Mouse (Mus musculus) activated CD4-positive, CD25-positive, alpha-beta regulatory T cell, adult 4 months (primary cell): ENCODE data around the gene Muc1. TPM values are rescaled to one million over a fixed set of nuclear protein-coding genes. Genes with fewer than 3 reads are reported as not detected.

Source experiments
- ATAC-seq: one replicate; pipeline ENCODE4 v1.8.0; 2017
- polyA plus RNA-seq, 2 experiments: library from polyadenylated mRNA; unstranded; fragments of 100-300 nt; shearing (Covaris generic); gene quantifications; one replicate each; pipeline ENCODE4 v1.2.1; 2017

The Muc1 gene
- polyA plus RNA-seq, 2 experiments from 2014 or later, result 0.88 to 0.97 TPM

DNA sequence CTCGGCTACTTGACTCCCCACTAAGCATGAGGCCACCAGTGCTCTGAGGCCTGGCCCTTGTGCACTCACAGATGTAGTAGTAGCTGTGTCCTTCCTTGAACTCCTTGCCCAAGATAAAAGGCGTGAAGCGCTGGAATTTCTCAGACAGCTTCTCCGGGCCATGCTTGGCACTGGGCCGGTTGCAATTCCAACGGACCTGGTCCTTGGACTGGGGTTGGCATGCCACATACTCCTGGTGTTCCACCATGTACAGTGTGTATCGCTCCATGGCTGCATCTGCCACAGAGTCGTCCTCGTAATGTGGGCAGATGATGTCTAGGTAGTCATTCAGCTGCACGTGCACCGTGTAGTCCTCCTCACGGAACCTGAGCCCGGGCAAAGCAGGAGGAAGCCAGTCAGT lies 47.2 kb downstream of the Muc1 start:
- no peak for ATAC-seq

DNA sequence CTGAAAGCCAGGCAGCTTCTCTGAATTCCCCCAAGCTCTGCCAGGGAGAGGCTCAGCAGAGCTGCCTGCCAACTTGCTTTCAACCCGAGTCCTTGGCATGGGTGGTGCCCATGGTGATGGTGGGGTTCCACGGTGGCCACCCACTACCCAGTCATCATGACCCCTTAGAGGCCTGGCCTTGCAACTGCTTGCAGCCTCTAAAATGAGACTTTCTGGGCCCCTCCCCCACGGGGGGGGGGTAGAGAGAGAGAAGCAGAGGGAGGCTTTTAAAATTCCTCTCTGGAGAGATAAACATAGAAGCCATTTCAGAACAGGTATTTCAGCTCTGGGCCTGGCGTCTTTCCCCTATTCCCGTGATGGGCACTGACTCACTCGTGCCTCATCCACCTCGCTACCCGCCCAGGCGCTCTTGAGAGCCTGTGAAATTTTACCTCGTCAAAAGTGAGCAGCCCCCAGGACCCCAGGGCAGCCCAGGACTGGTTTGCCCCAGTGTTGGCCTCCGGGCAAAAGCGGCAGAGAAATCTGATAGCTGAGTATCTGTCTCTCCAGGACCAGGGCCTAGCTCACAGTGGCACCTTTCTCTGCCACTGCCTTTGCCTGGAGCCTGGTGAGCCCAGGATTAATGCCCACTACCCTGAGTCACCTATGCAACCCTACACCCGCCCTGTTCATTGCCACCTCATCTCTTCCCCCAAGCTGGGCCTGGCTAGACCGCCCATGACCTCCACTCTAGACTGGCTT lies 48.6 kb downstream of the Muc1 start:
- ATAC-seq, result no peak

DNA sequence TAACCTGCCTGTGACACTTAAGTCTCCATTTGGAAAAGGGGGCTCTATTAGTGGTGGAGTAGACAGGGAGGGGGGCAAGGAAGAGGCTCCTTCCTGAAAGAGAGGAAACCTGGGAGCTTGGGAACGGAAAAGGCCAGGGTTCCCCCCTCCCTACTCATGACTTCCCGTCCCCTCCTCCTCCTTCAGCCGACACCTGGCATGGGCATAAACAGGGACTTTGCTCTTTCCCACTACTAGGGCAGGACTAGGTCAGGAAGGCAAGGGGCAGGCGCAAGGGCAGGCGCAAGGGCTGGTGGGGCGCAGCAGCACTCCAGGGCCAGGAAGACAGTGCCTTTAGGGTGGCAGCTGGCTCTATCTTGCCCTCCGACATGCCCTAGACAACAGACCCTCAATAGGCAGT lies 49.2 kb downstream of the Muc1 start:
- no peak for ATAC-seq

DNA sequence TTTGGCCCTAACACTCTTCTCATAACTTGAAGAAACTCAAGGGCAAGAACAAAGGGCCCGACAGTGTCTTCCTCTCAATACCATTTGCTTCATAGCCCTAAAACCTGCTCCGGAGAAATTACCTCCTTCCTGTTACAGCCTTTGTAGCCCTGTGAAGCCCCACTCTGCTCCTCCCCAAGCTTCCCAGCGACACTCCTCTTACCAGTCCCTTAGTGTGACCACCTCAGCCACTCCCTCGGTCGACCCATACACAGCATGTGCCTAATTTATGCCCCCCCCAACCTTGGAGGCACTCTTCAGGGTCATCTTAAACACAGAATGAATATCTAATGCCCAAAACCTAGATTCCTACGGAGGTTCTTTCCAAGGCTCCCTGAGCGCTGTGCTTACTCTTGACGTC lies 49.8 kb downstream of the Muc1 start:
- ATAC-seq, result no peak

DNA sequence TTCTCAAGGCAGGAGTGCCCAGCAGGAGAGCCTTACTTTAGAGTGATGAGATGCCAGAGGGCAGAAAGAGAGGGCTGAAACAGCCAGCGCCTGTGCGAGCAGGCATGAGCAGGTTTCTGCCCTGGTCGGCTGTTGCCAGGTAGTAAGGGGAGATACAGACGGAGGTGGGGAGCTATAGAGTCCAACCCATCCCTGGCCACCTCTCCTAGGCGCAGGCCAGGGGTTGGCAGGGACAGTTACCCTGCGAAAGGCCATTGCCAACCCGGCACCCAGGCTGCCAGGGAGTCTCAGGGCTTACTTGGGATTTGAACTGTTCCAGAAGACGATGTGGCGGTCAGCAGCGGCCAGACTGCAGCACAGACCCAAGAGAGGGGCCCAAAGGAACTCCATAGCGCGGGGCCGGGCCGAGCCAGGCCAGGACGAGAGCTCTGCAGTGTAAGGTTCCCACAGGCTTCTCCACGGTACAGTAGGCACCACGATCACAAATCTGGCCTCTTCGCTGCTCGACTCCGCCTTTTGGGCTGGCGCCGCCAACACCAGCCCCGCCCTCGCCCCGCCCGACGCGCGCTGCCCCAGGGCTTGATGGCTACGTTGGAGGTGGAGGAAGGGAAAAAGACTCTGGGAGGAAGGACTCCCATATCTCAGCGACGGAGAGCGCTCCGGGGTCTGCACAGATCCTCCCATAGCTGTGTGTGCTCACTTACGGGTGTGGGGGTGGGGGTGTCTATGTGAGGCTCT lies 50.5 kb downstream of the Muc1 start:
- ATAC-seq, result no peak

DNA sequence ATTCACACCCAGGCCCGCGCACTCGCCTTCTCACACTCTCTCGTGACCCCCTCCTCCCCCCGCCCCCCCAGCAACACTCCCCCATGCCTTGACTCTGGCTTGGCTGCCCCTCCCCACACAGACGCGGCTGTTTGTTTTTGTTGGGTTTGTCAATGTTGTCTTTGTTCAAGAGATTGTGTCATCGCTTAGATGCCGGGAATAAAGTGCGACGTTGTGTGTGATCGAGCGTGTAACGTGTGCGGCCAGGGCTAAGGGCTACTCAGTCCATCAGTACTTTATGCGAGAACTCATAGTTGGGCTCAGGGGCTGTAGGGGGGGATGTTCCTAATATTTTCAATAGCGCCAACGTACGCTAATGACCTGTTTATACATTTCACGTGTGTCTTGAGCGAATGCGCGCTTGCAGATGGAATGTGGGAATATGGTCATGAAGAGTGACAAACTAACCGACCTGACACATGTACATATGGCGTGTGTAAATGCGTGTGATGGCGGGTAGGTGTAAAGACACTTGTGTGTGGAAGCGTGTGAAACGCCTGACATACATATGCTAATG lies 51.3 kb downstream of the Muc1 start:
- ATAC-seq, result no peak

- no peak for ATAC-seq
These were observed 52.0 kb downstream of the Muc1 start, which contains the start of gene Efna1 for GRCm38 (mm10) chr3:89280606-89281511. Efna1 (minus strand) TSS chr3:89281142.

DNA sequence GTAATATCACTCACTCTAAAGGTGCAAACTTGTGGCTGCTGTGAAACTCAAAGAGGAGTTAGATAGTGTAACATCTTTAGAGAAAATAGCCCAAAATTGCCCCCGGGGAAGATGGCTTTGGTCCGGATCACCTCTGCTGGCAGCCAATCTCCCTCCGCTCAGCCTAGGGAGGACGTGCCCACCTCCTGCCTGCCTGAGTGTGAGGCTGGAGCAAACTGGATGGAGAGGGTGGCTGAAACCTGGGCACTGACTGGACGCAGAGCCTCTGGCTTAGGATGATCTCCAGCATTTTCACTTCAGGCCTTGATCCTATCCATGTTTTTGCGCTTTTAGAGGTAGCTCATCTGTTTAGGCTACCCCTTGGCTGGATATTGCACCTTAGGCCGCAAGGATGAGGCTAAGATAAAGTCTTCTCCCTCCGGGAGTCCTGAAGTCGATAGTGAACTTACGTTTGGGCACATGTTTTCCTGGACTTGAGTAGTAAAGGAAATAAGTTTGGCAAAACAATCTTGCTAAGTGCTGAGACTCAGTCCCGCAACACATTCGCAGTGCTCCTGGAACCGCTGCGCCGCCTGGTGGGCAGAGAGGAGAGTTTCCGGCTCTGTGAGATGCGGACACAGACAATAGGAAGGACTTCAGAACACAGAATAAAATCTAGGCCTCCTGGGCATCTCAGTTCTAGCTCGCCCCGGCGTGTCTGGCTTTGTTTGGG lies 52.9 kb downstream of the Muc1 start:
- ATAC-seq, result peak; percentile 65

GRCm38 (mm10) chr3:89282291-89282643 lies 53.4 kb downstream of the Muc1 start:
- no peak for ATAC-seq

Other genes with a start within 250 kb of the Muc1 start
- gene Rusc1, start 135.7 kb upstream of the Muc1 start, polyA plus RNA-seq, result 10 to 100 TPM; 54.4 to 70.3 TPM
- gene Gm43738, start 128.0 kb upstream of the Muc1 start, polyA plus RNA-seq, result under 1 TPM in 1 of 2 experiments, not detected in 1; 0.23 TPM
- gene Fdps, start 127.1 kb upstream of the Muc1 start, polyA plus RNA-seq, result 10 to 100 TPM; 75.1 to 83.8 TPM
- not detected for gene Pklr, start 92.9 kb upstream of the Muc1 start, polyA plus RNA-seq
- under 1 TPM; 0.50 to 0.69 TPM for gene Hcn3, start 68.9 kb upstream of the Muc1 start, polyA plus RNA-seq
- 10 to 100 TPM; 12.4 to 18.5 TPM for gene Clk2, start 64.3 kb upstream of the Muc1 start, polyA plus RNA-seq
- gene Scamp3, start 51.6 kb upstream of the Muc1 start, polyA plus RNA-seq, result 100 to 1,000 TPM; 160 to 182 TPM
- 100 to 1,000 TPM; 158 to 168 TPM for gene Fam189b, start 45.9 kb upstream of the Muc1 start, polyA plus RNA-seq
- 10 to 100 TPM; 72.1 to 75.6 TPM for gene Gba, start 26.1 kb upstream of the Muc1 start, polyA plus RNA-seq
- 1 to 10 TPM in 1 of 2 experiments, under 1 TPM in 1; 0.22 to 2.4 TPM for gene Thbs3, start 13.9 kb upstream of the Muc1 start, polyA plus RNA-seq
- gene Mtx1, start 2.0 kb upstream of the Muc1 start, polyA plus RNA-seq, result 100 to 1,000 TPM in 1 of 2 experiments, 10 to 100 TPM in 1; 90.7 to 112 TPM
- gene Krtcap2, start 16.9 kb downstream of the Muc1 start, polyA plus RNA-seq, result 100 to 1,000 TPM; 275 to 319 TPM
- 1 to 10 TPM; 2.1 to 3.4 TPM for gene Trim46, start 17.3 kb downstream of the Muc1 start, polyA plus RNA-seq
- 100 to 1,000 TPM; 124 to 160 TPM for gene Dpm3, start 30.3 kb downstream of the Muc1 start, polyA plus RNA-seq
- 100 to 1,000 TPM; 195 to 254 TPM for gene Slc50a1, start 41.5 kb downstream of the Muc1 start, polyA plus RNA-seq
- not detected for gene Efna1, start 52.1 kb downstream of the Muc1 start, polyA plus RNA-seq
- not detected for gene Efna3, start 93.9 kb downstream of the Muc1 start, polyA plus RNA-seq
- under 1 TPM; 0.28 to 0.50 TPM for gene Efna4, start 109.0 kb downstream of the Muc1 start, polyA plus RNA-seq
- gene Adam15, start 120.9 kb downstream of the Muc1 start, polyA plus RNA-seq, result 10 to 100 TPM in 1 of 2 experiments, 1 to 10 TPM in 1; 7.7 to 12.7 TPM
- under 1 TPM in 1 of 2 experiments, not detected in 1; 0.15 TPM for gene Dcst2, start 132.9 kb downstream of the Muc1 start, polyA plus RNA-seq
- gene Dcst1, start 136.2 kb downstream of the Muc1 start, polyA plus RNA-seq, result under 1 TPM; 0.54 to 0.79 TPM
- gene Zbtb7b, start 165.7 kb downstream of the Muc1 start, polyA plus RNA-seq, result 10 to 100 TPM; 13.2 to 16.5 TPM
- gene Lenep, start 173.7 kb downstream of the Muc1 start, polyA plus RNA-seq, result 1 to 10 TPM in 1 of 2 experiments, not detected in 1; 2.4 TPM
- 10 to 100 TPM; 37.7 to 45.7 TPM for gene Flad1, start 182.8 kb downstream of the Muc1 start, polyA plus RNA-seq
- gene Cks1b, start 189.3 kb downstream of the Muc1 start, polyA plus RNA-seq, result 10 to 100 TPM; 70.8 to 92.3 TPM
- gene Shc1, start 189.4 kb downstream of the Muc1 start, polyA plus RNA-seq, result 10 to 100 TPM; 29.6 to 43.2 TPM
- gene Pygo2, start 201.2 kb downstream of the Muc1 start, polyA plus RNA-seq, result 1 to 10 TPM; 8.6 to 9.6 TPM
- 10 to 100 TPM; 35.6 to 47.3 TPM for gene Pbxip1, start 207.6 kb downstream of the Muc1 start, polyA plus RNA-seq
- 10 to 100 TPM; 31.4 to 41.9 TPM for gene Pmvk, start 225.5 kb downstream of the Muc1 start, polyA plus RNA-seq